Mouse (Mus musculus) CD8-positive naive resting alpha-beta T cell, adult 2 months (primary cell): ENCODE measurements at regions not wholly inside any gene's neighbourhood (a gene's known extent, or its start where the extent isn't known, plus 50 kb on each side); places are given as distances from the start of the nearest gene placed in this dataset.
"Not testable (repeated sequence)": the region's sequence is repeated elsewhere in the genome, so short reads cannot be mapped to it uniquely, and the experiment has no call there.

Source experiments
- DNase-seq, 2 experiments: peaks; one replicate each; pipeline ENCODE4 v3.0.0; 2022; ENCODE audit warnings: low read depth in 2 of 2, low spot score in 2 of 2

- no peak for DNase-seq
Observed at GRCm38 (mm10) chr7:36229031-36229430, 426.2 kb upstream of the Zfp507 start.

GRCm38 (mm10) chr7:36224416-36224815, 421.6 kb upstream of the Zfp507 start:
- no peak for DNase-seq

- DNase-seq, result no peak
Observed at GRCm38 (mm10) chr7:36218386-36218785, 415.6 kb upstream of the Zfp507 start.

- no peak for DNase-seq
Observed at GRCm38 (mm10) chr7:36210034-36210433, 407.2 kb upstream of the Zfp507 start.

- DNase-seq, result no peak
Observed at GRCm38 (mm10) chr7:36207525-36208260, 404.9 kb upstream of the Zfp507 start.

- DNase-seq, result no peak
Observed at GRCm38 (mm10) chr7:36198091-36198700, 395.4 kb upstream of the Zfp507 start.

- no peak for DNase-seq
Observed at GRCm38 (mm10) chr7:36196154-36196720, 393.4 kb upstream of the Zfp507 start.

- DNase-seq, result no peak
Observed at GRCm38 (mm10) chr7:36192645-36193044, 389.8 kb upstream of the Zfp507 start.

GRCm38 (mm10) chr7:36177947-36178346, 375.1 kb upstream of the Zfp507 start:
- DNase-seq, result no peak

GRCm38 (mm10) chr7:36175296-36175695, 372.5 kb upstream of the Zfp507 start:
- DNase-seq, result no peak

GRCm38 (mm10) chr7:36172511-36172910, 369.7 kb upstream of the Zfp507 start:
- not testable (repeated sequence) for DNase-seq

- no peak for DNase-seq
Observed at GRCm38 (mm10) chr7:36157270-36157945, 354.6 kb upstream of the Zfp507 start.

- DNase-seq, result no peak
Observed at GRCm38 (mm10) chr7:36156595-36156994, 353.8 kb upstream of the Zfp507 start.

- DNase-seq, result no peak
Observed at GRCm38 (mm10) chr7:36155576-36155975, 352.8 kb upstream of the Zfp507 start.

- DNase-seq, result no peak
Observed at GRCm38 (mm10) chr7:36155159-36155558, 352.4 kb upstream of the Zfp507 start.

GRCm38 (mm10) chr7:36150871-36151560, 348.2 kb upstream of the Zfp507 start:
- no peak for DNase-seq

GRCm38 (mm10) chr7:36136571-36136970, 333.8 kb upstream of the Zfp507 start:
- no peak for DNase-seq

GRCm38 (mm10) chr7:36134557-36134956, 331.8 kb upstream of the Zfp507 start:
- DNase-seq, result no peak

- DNase-seq, result no peak
Observed at GRCm38 (mm10) chr7:36133658-36134143, 330.9 kb upstream of the Zfp507 start.

GRCm38 (mm10) chr7:36133026-36133425, 330.2 kb upstream of the Zfp507 start:
- DNase-seq, result no peak

GRCm38 (mm10) chr7:36132569-36132968, 329.8 kb upstream of the Zfp507 start:
- no peak for DNase-seq
